Mouse (Mus musculus) heart, postnatal 0 days (tissue): Measurements from ENCODE around the gene Srsy. TPM values are rescaled to one million over a fixed set of nuclear protein-coding genes. Genes with fewer than 3 reads are reported as not detected.
"Not testable (repeated sequence)": the region's sequence is repeated elsewhere in the genome, so short reads cannot be mapped to it uniquely, and the experiment has no call there.

Experiments
- ATAC-seq: fragments of 200-750 bp; cut with Nextera tagmentation; 2 replicates; pipeline ENCODE4 v1.8.0; 2017; ENCODE audit warnings: low read depth, moderate number of reproducible peaks, moderate library complexity; ENCODE audit not compliant: insufficient read depth
- DNase-seq: peaks from one replicate; pipeline ENCODE4 v3.0.0-alpha.2; 2016; ENCODE audit warnings: low spot score
- H3K27ac ChIP-seq: fragments of 300-500 bp; sonication (generic); 2 replicates; pipeline ENCODE4 v1.5.1; 2014; ENCODE audit warnings: low read depth, mild to moderate bottlenecking
- H3K27me3 ChIP-seq: fragments of 300-500 bp; sonication (generic); 2 replicates; pipeline ENCODE4 v1.6.1; 2014; ENCODE audit warnings: low read length, mixed read lengths; ENCODE audit not compliant: control insufficient read depth, insufficient read depth
- H3K36me3 ChIP-seq: fragments of 300-500 bp; sonication (generic); replicated peaks from 2 replicates; pipeline ENCODE4 v1.6.1; 2014; ENCODE audit warnings: low read length, mixed read lengths; ENCODE audit not compliant: control insufficient read depth, insufficient read depth
- H3K4me1 ChIP-seq: fragments of 300-500 bp; sonication (generic); 2 replicates; pipeline ENCODE4 v1.6.1; 2014; ENCODE audit warnings: antibody characterized with exemption; ENCODE audit not compliant: control insufficient read depth, insufficient read depth
- H3K4me2 ChIP-seq: fragments of 300-500 bp; sonication (generic); 2 replicates; pipeline ENCODE4 v1.6.1; 2014; ENCODE audit warnings: low read depth, mild to moderate bottlenecking, low read length, moderate library complexity
- H3K4me3 ChIP-seq: fragments of 300-500 bp; sonication (generic); 2 replicates; pipeline ENCODE4 v1.5.1; 2014; ENCODE audit warnings: low read depth, low read length
- H3K9ac ChIP-seq: fragments of 300-500 bp; sonication (generic); replicated peaks from 2 replicates; pipeline ENCODE4 v1.6.1; 2014; ENCODE audit warnings: low read depth, low read length, mixed read lengths
- H3K9me3 ChIP-seq: fragments of 300-500 bp; sonication (generic); replicated peaks from 2 replicates; pipeline ENCODE4 v1.6.1; 2016; ENCODE audit warnings: low read length; ENCODE audit not compliant: control insufficient read depth
- WGBS: fragments of 180-500 bp; shearing (Covaris S2); extraction: QIAGEN DNeasy Blood & Tissue Kit; methylation state at CpG from one replicate; pipeline ENCODE4 v1.1.7; 2014; 5-methylcytosine and 5-hydroxymethylcytosine counted together
- polyA plus RNA-seq: library from polyadenylated mRNA; unstranded; fragments of >200 nt; fragmentation: Nextera tagmentation; extraction: Ambion mirVana; gene quantifications from 2 replicates; pipeline ENCODE4 v1.2.1, GENCODE M21; 2015
- total RNA-seq: library from RNA; depleted of rRNA; stranded (reverse); fragments of >200 nt; gene quantifications from 2 replicates; pipeline ENCODE4 v1.2.3, GENCODE M21; 2014; ENCODE audit warnings: low replicate concordance; rRNA removed

Gene Srsy
- total RNA-seq (not detected in 2 replicates), polyA plus RNA-seq (not detected in 2 replicates)

- H3K27me3 ChIP-seq, H3K27ac ChIP-seq, H3K36me3 ChIP-seq, H3K4me2 ChIP-seq, H3K9me3 ChIP-seq, H3K4me3 ChIP-seq, DNase-seq, ATAC-seq, H3K9ac ChIP-seq, H3K4me1 ChIP-seq: not testable (repeated sequence)
- WGBS, result no CpG with 5 or more reads among the region's 1 CpGs
Measured at GRCm38 (mm10) chrY:17937230-17937629, at the start of gene Srsy. Srsy (minus strand) TSS chrY:17937330.

Other genes starting within 250 kb of the Srsy start
- gene Gm21904, start 91.1 kb downstream of the Srsy start, total RNA-seq, result not detected in 2 replicates
- gene Gm21904, start 91.1 kb downstream of the Srsy start, polyA plus RNA-seq, result not detected in 2 replicates
- gene Gm20772, start 62.6 kb downstream of the Srsy start, total RNA-seq, result not detected in 2 replicates
- not detected in 2 replicates for gene Gm20772, start 62.6 kb downstream of the Srsy start, polyA plus RNA-seq
- gene Gm20831, start 62.6 kb downstream of the Srsy start, total RNA-seq, result not detected in 2 replicates
- not detected in 2 replicates for gene Gm20831, start 62.6 kb downstream of the Srsy start, polyA plus RNA-seq
- gene Gm21764, start 124.5 kb upstream of the Srsy start, total RNA-seq, result not detected in 2 replicates
- not detected in 2 replicates for gene Gm21764, start 124.5 kb upstream of the Srsy start, polyA plus RNA-seq
- gene Ssty1, start 151.8 kb upstream of the Srsy start, total RNA-seq, result not detected in 2 replicates
- not detected in 2 replicates for gene Ssty1, start 151.8 kb upstream of the Srsy start, polyA plus RNA-seq